Mouse (Mus musculus) c-Kit-positive CD71-positive TER-119-positive erythroid progenitor cells, embryonic 14.5 days (primary cell): ENCODE data around the gene Fbxo44.
A peak's percentile ranks its signal among the peaks of the same experiment; 100 is the strongest.
"Not testable (repeated sequence)": the region's sequence is repeated elsewhere in the genome, so short reads cannot be mapped to it uniquely, and the experiment has no call there.

Source experiments
- DNase-seq: peaks from one replicate; pipeline ENCODE4 v3.0.0-alpha.2; 2013; ENCODE audit warnings: low spot score

The Fbxo44 gene

DNA sequence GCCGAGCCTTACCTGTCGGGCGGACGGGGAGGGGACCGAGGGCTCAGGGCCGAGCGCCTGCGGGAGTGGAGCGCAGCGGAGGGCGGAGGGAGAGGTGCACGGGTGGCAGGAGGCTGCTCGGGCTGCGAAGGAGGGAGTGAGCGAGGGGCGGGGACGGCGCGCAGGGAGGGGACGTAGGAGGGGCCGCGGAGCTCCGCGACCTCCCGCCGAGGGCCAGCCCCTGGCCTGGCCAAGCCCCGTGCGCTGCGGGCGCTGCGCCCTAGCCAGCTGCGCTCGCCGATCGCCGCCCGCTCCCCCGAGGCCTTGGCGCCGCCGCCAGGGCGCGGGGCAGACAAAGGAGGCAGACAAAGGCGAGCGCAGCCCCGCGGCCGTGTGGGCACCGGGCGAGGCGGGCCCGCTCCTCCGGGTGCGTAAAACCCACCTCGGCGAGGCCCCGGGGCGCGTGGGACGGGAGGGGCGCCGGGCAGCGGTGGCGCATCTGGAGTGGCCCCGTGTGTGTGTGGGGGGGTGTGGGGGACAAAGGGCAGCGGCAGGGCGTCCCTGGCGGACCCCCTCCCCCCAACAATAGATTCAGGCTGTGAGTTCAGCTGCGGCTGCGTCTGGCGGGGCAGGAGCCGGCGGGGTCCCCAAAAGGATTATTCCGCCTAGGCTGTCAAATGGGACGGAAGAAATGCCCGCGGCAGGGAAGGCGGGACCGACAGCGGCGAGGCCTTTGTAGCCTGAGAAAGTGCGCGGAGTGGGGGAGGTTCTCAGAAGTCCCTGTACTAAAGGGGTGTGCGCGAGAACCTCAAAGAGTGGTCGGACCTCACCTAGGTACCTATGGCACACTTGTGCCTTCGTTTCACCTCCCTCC, 29.5 kb downstream of the Fbxo44 start, which contains the start of gene Draxin:
Draxin (minus strand) TSS at position 138 of the 853 bp plus-strand sequence.
- no peak for DNase-seq

DNA sequence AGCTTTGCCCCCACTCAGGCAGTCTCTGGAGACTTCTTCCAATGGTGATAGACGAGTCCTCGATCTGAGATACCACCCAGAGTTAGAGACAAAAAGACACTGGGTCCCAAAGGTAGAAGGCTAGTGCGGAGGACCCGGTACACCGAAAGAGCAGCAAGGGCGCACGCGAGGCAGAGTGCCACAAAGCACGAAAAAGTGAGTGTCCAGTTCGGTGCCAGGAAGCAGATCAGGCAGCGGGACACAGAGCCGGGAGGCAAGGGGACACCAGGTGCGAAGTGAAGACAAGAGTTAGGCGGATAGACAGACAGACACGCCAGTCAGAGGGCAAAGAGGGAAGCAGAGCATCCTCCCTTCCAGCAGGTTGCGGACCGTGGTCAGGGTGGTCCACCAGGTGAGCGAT, 30.1 kb downstream of the Fbxo44 start, which contains the start of gene Mad2l2:
Mad2l2 (plus strand) TSS at position 252 of the 400 bp plus-strand sequence.
- DNase-seq = no peak

GRCm38 (mm10) chr4:148128672-148129071, 31.6 kb downstream of the Fbxo44 start:
- no peak for DNase-seq

DNA sequence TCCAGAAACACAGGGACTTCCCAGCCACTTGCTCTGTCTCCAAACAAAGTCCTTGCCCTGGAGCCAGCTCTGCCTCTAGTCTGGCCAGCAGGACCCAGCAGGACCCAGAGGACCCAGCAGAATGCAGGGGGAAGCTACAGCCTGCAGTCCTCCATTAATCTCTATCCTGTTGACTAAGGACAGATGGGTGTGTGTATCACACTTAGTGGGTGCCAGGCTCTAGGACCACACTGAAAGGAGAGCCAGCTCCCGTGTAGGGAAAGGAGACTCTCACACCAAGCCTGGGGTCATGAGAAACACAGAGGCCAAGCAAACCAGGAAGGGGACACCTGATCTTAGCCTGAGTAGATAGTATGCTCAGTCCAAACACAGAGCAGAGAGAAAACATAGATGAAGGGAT, 32.0 kb downstream of the Fbxo44 start:
- no peak for DNase-seq

DNA sequence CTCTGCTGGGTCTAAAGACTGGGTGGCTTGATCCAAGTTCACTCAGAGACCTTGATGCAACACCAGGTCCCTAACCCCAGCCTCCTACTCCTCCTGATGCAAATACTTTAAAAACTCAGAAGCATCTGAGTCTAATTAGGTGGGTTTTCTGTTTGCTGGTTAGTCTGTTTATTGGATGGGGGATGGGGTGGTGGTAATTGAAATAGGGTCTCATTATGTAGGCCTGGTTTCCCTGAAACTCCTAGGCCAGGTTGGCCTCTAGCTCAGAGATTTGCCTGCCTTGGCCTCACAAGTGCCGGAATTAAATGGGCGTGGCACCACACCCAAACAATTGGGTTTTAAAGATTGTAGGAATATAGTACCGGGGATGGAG, 37.6 kb downstream of the Fbxo44 start:
- DNase-seq = no peak

DNA sequence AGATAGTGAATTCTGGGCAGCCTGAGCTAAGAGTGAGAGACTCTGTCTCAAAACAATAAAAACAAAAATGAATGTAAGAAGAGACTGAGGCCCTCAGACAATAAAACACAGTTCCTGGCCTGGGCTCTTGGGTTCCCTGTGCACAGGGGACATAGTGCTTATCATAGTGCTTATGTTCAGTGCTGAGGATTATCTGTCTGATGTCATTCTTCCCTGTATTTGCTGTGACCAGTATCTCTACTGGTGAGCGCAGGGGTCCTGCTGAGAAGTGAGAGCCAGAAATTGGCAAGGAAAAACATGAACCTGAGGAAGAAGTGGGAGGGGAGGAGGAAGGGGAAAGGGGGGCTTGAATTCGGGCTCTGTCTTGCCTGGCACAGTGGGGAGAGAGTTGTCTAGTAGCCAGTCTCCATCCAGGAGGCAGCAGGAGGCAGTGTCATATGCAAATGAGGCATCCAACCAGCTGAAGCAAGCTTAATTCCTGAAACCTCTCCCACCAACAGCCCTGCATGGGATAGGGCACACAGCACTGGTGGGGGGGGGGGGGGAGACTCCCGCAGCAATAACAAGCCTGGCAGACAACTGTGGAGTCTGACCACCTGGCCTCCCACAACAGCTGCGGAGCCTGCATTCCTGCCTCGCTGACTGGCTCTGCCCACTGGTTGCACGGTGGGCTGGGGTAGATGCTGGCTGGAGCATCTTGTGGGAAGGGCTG, 38.1 kb downstream of the Fbxo44 start:
- no peak for DNase-seq

DNA sequence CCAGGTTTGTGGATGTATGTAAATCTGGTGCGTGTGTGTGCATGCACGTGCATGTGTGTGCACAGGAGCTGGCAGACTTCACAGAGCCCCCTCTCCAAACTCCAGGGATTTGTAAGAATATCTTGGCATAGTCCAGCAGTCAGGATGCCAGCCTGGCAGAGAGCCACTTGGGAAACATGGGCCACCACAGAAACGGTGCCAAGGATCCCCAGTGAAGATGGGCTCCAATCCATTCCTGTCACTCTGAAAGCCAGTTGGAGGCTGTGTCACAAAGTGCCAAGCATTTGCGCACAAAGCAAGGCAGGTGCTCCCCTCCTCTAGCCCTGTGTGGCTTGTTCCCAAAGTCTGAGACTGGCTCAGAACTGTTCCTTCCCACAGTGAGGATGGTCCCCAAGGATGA, 38.9 kb downstream of the Fbxo44 start:
- no peak for DNase-seq

DNA sequence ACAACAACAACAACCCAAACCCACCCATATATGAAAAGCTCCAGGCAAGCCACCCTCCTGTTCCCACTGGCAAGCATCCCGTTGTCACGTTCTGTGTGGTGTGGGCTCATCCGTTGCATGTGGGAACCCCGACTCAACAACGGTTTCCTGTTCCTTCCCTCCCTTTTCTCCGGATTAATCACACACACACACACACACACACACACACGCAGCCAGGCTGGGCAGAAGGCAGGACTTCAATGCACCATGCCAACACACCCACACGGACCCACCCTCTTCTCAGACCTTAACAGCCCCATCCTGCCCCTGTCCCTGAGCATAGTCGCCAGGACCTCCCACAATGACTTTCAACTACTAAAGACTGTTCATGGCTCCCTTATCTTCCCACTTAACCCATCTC, 39.7 kb downstream of the Fbxo44 start:
- DNase-seq = no peak

DNA sequence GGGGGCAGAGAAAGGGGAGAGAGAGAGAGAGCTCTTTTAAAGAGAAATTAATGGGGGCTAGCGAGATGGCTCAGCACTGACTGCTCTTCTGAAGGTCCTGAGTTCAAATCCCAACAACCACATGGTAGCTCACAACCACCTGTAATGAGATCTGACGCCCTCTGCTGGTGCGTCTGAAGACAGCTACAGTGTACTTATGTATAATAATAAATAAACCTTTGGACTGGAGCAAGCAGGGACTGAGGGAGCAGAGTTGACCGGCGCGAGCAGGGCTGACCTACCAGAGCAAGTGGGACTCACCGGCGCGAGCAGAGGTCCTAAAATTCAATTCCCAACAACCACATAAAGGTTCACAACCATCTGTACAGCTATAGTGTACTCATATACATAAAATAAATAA, 40.7 kb downstream of the Fbxo44 start:
- not testable (repeated sequence) for DNase-seq

DNA sequence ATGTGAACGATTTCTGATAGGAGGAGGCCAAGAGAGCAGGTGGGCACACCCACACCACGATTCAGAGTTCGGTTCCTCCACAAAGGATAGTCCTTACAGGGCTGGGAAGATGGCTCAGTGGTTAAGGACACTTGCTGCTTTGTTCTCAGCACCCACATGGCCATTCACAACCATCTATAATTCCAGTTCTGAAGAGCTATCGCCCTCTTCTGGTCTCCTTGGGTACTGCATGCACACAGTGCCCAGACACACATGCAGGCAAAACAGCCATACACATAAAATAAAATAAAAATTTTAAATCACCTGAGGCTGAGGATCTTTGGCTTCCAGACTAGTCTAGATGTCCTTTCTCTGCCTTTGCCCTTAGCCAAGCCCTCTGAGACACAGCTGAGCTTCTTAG, 42.9 kb downstream of the Fbxo44 start:
- DNase-seq = no peak

DNA sequence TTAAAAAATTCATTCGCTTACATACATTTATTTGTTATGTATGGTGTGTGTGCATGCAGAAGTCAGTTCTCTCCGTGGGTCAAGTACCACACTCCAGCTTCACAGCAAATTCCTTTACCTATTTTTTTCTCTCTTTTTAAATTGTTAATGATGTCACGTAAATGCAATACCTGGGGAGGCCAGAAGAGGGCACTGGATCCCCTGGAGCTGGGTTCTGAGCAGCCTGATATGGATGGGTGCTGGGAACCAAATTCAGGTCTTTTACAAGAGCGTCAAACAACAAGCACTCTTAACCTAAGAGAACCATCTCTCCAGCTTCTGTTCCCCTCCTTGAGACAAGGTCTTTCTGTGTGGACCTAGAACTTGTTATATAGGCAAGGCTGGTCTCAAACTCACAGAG, 43.6 kb downstream of the Fbxo44 start:
- no peak for DNase-seq

DNA sequence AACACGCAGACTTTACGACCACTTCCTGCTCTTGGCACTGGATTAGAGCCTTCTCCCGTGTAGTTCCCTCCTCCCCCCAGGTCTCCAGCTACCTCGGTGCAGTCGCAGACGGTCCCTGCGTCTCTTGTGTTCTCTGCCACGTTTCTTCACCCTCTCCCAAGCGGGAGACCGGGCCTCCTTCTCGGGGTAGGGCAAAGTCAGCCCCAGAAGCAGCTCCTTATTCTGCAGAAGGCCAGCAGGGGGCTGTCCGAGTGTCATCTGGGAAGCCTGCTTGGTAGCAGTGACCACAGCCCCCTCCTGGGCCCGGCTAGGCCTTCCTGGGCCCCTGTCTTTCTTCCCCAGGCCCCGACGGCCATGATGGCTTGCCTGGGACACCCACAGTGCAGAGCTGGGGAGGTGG, 44.8 kb downstream of the Fbxo44 start:
- DNase-seq = no peak

- DNase-seq = peak; percentile 67
These were observed 45.4 kb downstream of the Fbxo44 start for GRCm38 (mm10) chr4:148114758-148115391.

GRCm38 (mm10) chr4:148112519-148112918, 47.8 kb downstream of the Fbxo44 start:
- no peak for DNase-seq

DNA sequence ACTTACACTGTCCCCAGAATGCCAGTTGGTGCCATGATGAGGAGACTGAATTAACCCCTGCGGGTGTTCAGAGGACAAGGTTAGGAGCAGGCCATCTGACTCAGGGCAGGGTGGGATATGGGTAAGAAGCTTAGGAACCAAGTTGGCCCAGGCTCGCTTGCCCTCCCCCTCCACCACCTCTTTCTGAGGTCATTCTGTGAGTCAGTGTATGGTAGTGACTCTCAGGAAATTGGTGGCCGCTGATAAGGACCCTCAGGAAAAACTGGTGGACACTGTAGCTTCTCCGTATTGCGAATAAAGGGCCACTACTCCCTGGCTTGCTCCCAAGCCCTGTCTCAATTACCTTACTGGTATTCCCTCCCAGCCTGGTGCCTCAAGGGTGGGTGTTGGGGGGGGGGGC, 51.1 kb downstream of the Fbxo44 start:
- no peak for DNase-seq

- DNase-seq = no peak
These were observed 51.6 kb downstream of the Fbxo44 start for GRCm38 (mm10) chr4:148108565-148109100.

GRCm38 (mm10) chr4:148107621-148108291, 52.5 kb downstream of the Fbxo44 start:
- DNase-seq = no peak

- no peak for DNase-seq
These were observed 56.1 kb downstream of the Fbxo44 start for GRCm38 (mm10) chr4:148104146-148104545.
